Mouse (Mus musculus): Measurements from ENCODE around the gene Dennd1a. TPM values are rescaled to one million over a fixed set of nuclear protein-coding genes. Genes with fewer than 3 reads are reported as not detected.

The Dennd1a gene
- total RNA-seq, 1 experiment from 2014 or later, result 35.3 TPM

DNA sequence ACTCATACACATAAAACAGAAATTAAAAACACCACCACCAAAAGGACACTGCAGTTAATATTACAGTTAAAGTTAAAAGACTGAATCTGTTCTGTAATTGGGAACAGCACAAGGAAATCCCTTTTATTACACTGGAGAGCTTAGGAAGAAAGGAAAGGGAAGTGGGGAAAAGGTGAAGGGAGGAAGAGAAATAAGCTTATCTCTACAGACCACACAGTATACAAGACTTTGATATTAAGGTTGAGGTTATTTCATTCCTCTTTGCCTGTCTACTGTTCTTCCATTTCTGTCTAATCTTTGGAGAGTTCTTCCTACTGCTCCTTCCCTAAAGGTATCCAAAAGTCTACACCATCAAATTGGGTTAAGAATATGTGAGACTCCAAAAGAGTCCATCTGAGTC, 28.1 kb downstream of the Dennd1a start:
- no peak for ATAC-seq (ENCODE audit: extremely low read depth, insufficient number of reproducible peaks, low FRiP score, poor library complexity, severe bottlenecking)

DNA sequence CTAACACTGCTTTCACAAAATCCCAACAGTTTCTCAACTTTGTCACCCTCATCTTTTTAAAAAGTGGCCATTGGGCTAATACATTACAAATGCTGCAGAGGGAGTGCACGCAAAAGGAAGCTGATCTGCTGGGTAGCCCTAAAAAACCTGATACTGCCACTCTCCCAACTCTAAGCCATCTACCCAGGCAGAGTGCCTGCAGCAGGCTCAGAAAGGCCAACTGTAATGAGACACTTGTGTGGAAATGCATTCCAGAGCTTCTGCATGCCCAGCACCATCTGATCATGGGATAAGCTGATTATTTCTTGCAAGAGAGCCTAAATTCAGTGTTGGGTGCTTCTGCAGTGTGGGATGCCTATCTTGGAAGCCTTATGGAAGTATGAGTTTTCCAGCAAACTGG, 49.6 kb downstream of the Dennd1a start:
- ATAC-seq (ENCODE audit: extremely low read depth, insufficient number of reproducible peaks, low FRiP score, poor library complexity, severe bottlenecking), result no peak

DNA sequence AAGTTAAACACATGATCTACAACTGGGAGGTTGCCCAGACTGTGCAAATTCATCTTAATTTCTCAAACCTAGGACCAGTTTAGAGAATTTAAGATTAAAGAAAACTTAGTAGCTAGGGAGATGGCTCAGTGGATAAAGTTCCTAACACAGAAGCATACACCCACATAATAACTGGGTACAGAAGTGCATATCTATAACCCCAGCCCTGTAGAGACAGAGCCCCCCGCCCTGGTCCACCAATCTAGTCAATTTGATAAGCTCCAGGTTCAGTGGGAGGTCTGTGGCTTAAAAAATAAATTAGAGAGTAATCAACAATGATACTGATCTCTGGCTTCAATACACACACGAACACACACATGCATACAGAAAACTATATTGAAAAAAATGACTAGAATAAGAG, 51.6 kb downstream of the Dennd1a start:
- ATAC-seq (ENCODE audit: extremely low read depth, insufficient number of reproducible peaks, low FRiP score, poor library complexity, severe bottlenecking), result no peak

DNA sequence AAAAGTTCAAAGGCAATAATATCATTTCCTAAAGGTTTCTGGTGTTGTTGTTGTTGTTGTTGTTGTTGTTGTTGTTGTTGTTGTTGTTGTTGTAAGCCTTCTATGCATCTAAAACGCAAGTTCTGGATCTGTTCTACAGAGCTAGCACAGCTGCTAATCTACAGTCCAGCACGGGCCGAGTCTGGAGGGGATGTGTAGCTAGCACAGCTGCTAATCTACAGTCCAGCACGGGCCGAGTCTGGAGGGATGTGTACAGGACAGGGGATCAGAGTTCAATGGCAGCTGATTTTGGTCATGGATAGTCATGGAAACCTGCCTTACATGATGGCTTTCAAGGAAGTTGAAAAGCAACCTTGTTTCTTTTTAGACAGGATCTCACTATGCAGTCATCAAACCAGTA, 57.3 kb downstream of the Dennd1a start:
- ATAC-seq (ENCODE audit: extremely low read depth, insufficient number of reproducible peaks, low FRiP score, poor library complexity, severe bottlenecking), result no peak

DNA sequence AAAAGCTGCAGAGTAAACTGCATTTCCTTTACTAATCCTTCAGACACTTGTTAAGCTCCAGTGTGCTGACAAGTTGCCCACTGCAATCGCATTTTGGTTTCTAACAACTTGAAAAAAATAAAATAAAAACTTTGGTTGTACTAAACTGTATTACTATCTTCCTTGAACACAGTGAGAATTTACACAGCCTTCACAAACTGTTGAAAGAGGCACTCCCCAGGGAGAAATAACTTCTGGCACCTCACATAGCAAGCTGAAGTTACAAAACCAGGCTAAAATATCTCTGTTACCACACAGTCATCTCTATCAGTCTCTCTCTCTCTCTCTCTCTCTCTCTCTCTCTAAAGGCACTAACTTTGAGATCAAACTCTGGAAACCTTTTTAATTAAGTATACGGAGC, 63.4 kb downstream of the Dennd1a start:
- ATAC-seq (ENCODE audit: extremely low read depth, insufficient number of reproducible peaks, low FRiP score, poor library complexity, severe bottlenecking), result no peak

DNA sequence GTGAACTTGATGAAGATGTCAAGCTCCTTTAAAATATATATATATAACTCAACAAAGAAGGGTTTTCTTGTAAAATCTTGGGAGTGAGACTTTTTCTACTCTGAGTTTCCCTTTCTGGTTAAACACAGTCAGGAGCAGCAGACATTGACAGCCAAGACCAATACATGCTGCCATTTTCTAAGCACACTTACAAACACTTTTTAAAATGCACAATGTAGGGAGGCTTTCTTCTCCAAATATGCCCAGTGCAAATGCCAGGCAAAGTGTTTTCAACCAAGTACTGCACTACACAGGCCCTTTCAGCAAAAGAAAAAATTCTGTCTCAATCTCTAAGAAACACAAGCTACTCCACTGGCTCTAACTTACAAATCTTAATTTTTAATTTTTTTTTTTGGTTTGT, 65.7 kb downstream of the Dennd1a start:
- ATAC-seq (ENCODE audit: extremely low read depth, insufficient number of reproducible peaks, low FRiP score, poor library complexity, severe bottlenecking), result no peak

DNA sequence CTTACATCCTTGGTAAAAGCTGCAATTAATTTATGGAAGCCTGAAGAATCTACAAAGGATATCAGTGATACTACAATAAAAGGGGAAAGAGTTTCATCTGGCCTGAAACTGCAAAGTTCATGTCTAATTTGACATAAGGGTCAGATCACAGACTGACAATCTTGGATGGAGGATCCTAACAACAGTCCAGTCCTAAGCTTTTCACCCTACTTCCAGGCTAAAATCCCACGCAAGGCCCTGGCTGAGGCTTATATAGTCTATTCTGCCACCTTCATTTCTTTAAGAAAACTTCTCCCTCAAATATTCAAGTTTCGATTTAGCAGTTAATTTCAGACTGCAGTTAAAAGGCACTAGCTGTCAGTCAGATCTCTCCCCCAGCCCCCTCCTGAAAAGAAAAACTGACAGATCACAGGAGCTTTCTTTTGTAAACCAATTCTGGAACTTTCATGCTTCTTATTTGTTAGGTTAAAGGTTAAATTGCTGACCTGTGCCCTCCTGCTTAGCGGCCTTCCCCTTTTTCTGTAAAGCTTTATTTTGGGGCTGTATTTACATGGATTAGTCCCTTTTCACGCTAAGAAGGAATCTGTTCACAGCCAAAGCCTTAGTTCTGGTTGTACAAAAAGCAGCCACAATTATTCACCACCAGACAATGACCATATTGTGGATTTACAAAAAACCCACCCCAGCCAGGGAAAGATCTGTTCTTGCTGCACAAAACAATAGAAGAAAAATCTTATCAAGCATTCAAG, 66.3 kb downstream of the Dennd1a start:
- no peak for ATAC-seq (ENCODE audit: extremely low read depth, insufficient number of reproducible peaks, low FRiP score, poor library complexity, severe bottlenecking)

DNA sequence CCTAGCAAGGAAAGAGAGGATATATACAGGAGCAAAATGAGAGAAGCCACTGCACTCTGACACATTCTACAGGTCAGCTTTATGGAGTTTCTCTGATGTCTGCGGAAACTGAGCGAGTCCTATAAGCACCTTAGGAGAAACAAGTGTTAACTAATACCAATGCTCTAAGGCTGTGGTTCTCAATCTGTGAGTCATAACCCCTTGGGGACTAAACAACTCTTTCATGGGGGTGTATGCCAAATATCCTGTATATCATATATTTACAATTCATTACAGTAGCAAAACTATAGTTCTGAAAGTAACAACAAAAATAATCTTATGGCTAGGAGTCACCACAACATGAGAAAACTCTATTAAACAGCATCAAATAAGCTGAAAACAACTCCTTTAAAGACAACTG, 67.5 kb downstream of the Dennd1a start:
- no peak for ATAC-seq (ENCODE audit: extremely low read depth, insufficient number of reproducible peaks, low FRiP score, poor library complexity, severe bottlenecking)

DNA sequence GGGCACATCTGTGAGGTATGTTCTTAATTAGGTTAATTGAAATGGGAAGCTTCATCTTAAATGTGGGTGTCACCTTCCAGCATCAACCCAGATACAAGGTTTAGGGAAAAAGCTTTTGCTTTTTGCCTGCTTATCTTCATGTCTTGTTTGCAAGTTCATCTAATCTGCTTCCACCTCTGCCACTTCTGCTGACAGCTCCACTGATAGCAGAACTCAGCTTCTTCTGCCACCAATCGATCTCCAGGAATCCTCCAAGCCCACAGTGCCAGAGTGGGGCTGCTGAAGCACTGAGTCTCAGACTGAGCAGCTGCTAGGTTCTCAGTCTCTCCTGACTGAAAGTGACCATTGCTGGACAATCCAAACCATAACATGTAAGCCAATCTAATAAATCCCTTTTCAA, 74.1 kb downstream of the Dennd1a start:
- ATAC-seq (ENCODE audit: extremely low read depth, insufficient number of reproducible peaks, low FRiP score, poor library complexity, severe bottlenecking), result no peak

DNA sequence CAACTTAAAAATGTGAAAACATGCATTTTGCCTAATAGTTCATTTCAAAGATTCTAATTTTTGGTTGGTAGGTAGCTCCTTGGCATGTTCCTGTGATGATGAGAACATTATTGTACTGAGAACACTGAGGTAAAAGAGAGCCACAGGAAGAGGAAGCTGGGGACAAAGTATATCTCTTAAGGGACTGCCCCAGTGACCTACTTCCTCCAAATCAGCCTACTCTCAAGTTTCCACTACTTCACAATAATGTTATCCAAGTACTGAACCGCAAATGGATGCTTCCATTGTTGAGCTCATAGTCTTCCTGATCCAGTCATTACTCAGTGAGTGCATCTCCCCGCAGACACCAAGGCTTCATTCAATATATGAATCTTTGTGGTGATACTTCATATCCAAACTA, 75.8 kb downstream of the Dennd1a start:
- ATAC-seq (ENCODE audit: extremely low read depth, insufficient number of reproducible peaks, low FRiP score, poor library complexity, severe bottlenecking), result peak; percentile 85

DNA sequence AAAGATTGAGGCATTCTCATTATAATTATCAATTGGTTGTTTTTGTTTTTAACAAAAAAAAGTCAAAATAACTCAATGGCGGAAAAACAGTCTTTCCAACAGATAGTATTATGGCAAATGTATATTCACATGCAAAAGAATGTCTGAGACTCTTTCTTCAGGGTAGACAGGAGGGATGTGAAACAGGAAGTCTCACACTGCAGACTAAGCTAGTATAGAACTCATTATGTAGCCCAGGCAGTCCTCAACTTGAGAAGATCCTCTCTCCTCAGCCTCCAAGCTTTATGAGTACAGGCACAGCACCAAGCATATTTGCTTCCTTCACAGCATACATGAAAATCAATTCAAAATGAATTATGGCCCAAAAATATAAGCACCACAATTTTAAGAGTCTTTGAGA, 79.4 kb downstream of the Dennd1a start:
- ATAC-seq (ENCODE audit: extremely low read depth, insufficient number of reproducible peaks, low FRiP score, poor library complexity, severe bottlenecking), result peak; percentile 57; the same call in 1 of the 2 replicates

DNA sequence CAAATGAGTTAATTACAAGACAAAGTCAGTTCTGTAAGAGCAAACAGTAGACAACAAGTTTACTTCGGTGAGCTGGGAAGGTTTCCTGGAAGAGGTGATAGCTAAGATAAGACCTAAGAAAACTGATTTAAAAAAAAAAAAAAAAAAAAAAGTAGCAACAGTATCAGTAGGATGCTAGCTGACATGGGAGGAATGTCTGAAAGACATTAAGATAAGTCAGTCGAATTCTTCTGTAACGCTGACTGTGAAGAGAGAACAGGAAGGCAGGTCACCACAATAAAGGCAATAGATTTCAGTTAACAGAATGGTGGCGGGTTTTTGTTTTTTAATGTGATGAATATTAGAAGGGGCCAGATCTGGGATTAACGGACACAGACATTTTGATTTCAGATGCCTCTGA, 81.9 kb downstream of the Dennd1a start:
- ATAC-seq (ENCODE audit: extremely low read depth, insufficient number of reproducible peaks, low FRiP score, poor library complexity, severe bottlenecking), result no peak

DNA sequence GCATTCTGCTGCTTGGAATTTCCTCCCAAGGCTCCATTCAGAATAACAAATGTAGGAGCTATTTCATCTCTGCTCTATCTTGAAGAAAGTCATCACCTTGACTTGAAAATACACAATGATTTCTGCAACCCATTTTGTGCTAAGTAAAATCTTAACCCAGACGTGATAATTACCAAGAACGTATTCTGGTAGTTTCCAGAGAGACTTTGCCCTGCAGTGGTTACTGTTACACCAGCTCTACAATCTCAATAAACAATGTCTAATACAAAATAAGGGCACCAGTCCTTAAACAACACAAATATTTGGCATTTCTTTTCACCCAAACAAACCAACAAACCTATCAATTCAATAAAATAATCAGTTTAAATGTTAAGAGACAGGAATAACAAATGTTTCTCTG, 82.5 kb downstream of the Dennd1a start:
- no peak for ATAC-seq (ENCODE audit: extremely low read depth, insufficient number of reproducible peaks, low FRiP score, poor library complexity, severe bottlenecking)

DNA sequence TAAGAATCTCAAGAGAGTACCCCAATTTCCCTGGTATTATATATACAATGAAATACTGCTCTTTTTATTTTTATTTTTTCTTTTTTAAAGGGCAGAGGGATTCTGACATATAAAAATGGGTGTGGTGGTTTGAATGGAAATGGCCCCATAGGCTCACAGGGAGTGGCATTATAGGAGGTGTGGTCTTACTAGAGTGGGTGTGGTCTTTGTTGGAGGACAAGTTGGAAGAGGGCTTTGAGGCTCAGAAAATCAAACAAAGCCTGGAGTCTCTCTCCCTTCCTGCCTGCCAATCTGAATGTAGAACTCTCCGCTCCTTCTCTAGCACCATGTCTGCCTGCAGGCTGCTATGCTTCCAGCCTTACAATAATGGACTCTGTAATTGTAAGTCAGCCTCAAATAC, 89.1 kb downstream of the Dennd1a start:
- ATAC-seq (ENCODE audit: extremely low read depth, insufficient number of reproducible peaks, low FRiP score, poor library complexity, severe bottlenecking), result no peak

DNA sequence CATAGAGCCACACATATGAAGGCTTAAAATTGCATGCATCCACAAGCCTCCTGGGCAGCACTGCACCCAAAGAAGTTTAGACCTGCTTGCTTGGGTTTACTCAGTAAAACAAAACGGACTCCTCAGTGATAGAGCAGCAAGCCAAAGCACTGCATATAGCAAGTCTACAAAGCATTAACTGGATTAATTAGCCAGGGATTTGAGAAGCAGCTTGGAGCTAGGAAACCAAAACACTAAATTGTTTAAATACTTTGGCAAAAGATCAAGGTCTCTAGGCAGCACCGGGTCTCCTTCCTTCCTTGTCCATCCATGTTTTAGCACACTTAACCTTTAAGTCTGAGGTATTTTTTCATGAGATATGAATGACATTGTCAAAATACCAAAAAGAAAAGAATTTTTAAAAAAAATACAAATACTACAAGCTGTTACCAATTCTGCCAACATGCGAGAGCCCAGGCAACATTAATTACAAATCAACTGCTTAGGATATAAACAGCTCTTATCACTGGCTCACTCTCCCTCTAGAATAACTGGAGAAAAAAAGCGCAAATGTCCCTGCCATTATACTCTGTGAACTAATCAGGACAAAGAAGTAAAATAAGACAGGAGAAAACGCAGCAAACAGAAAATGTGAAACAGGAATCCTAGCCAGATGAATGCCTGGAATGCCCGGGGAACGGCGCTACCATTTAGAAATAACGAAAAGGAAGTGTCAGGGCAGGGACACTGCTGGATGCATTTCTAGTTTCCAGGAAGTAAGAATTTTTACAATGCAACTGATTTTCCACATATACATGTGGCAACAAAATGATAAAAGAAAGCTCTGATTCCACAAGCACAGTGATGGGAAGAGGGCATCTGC, 90.8 kb downstream of the Dennd1a start:
- ATAC-seq (ENCODE audit: extremely low read depth, insufficient number of reproducible peaks, low FRiP score, poor library complexity, severe bottlenecking), result no peak

DNA sequence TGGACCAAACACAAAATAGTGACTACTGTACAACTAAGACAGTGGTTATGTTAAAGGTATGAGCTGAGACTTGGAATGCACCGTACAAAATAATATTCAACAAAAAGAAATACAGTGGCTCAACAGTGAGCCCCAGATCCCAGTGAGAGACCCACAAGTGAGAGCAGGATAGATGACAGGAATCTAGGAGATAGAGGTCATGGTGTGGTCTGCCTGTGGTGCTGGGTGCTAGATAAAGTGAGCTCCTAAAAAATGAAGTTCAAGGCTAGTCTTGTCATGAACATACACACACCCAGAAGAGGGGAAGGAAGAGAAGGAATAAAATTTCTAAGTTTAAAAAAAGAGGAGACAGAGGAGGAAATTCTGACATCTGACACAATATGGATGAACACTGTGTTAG, 95.2 kb downstream of the Dennd1a start:
- ATAC-seq (ENCODE audit: extremely low read depth, insufficient number of reproducible peaks, low FRiP score, poor library complexity, severe bottlenecking), result no peak

DNA sequence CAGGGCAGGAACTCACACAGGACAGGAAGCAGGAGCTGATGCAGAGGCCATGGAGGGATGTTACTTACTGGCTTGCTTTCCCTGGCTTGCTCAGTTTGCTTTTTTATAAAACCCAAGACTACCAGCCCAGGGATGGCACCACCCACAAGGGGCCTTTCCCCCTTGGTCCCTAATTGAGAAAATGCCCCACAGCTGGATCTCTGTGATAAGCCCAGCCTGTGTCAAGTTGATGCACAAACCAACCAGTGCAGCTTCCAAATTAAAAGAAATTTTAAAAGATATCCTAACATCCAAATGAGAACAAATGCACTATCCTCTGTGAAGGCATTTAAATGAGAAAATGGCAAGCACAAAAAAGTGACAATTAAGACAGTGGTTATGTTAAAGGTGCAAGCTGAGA, 95.6 kb downstream of the Dennd1a start:
- no peak for ATAC-seq (ENCODE audit: extremely low read depth, insufficient number of reproducible peaks, low FRiP score, poor library complexity, severe bottlenecking)

DNA sequence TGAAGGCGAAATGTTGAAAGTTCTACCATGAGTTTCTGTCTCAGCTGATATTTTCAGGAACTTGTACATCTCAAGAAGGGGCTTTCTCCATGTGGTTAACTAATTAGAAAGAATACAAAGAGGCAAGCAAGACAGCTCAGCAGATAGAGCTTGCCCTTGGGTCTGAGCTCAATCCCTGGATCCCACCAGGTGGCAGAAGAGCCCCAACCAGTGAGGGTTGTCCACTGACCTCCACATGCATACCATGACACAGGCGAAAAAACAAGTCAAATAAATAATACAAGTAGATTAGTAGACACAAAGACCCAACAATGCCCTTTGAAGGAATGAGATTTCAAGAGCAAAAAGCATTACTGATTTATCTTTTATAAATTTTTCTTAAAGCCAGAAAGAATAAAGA, 100.8 kb downstream of the Dennd1a start:
- no peak for ATAC-seq (ENCODE audit: extremely low read depth, insufficient number of reproducible peaks, low FRiP score, poor library complexity, severe bottlenecking)

DNA sequence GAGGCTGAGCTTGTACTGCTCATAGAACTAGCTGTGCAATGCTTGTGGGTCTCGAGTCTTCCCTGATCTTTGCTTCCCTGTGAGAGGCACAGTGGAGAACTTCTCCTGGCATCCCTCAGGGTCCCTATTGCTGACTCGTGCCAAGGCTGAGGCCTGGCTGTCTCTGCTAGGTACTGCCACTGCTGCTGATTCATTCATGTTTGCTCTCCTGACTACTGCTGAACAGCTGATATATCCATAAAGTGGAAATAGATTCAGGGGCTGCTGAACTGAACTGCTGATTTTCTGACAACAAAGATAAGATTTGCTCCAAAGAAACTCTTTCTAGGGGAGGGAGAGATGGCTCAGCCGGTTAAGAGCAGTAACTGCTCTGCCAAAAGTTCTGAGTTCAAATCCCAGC, 102.2 kb downstream of the Dennd1a start:
- no peak for ATAC-seq (ENCODE audit: extremely low read depth, insufficient number of reproducible peaks, low FRiP score, poor library complexity, severe bottlenecking)

DNA sequence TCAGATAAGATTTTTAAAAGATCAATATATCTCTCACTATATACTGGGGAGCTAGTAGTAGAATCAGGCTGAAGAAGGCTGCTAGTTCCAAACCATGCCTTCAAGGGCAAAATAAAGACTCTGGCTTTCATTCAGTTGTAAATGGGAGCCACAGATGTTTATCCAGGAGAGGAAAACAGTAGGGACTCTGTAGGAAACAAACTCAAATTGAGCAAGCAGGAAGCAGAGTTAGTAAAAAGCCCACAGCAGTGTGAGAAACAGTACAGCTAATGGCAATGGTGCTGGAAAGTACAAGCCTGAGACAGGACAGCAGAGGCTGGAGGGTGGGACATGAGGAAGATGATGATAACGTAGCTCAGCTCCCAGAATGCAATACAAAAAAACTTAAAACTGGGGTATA, 103.3 kb downstream of the Dennd1a start:
- ATAC-seq (ENCODE audit: extremely low read depth, insufficient number of reproducible peaks, low FRiP score, poor library complexity, severe bottlenecking), result no peak

Data from neutrophil, adult 5-6 weeks (primary cell).